Mouse (Mus musculus) adrenal gland (tissue): Measurements from ENCODE around the gene Arhgef11.

Source experiments
- intact Hi-C: fragments of 180-260 bp; cut with DNase I; formaldehyde crosslinking; loops from one replicate; pipeline ENCODE4 v1.15.1; 2025

Gene Arhgef11

GRCm38 (mm10) chr3:87758641-87759040, 141.3 kb downstream of the Arhgef11 start:
- intact Hi-C loops, result no loop called here

- intact Hi-C loops, result no loop called here
Measured at GRCm38 (mm10) chr3:87761408-87762375, 144.3 kb downstream of the Arhgef11 start.

GRCm38 (mm10) chr3:87763202-87763601, 145.8 kb downstream of the Arhgef11 start:
- intact Hi-C loops, result no loop called here

GRCm38 (mm10) chr3:87763683-87764289, 146.4 kb downstream of the Arhgef11 start:
- intact Hi-C loops, result no loop called here

- intact Hi-C loops, result no loop called here
Measured at GRCm38 (mm10) chr3:87764506-87764905, 147.1 kb downstream of the Arhgef11 start.

- intact Hi-C loops, result no loop called here
Measured at GRCm38 (mm10) chr3:87765091-87765490, 147.7 kb downstream of the Arhgef11 start.

GRCm38 (mm10) chr3:87765631-87766283, 148.4 kb downstream of the Arhgef11 start:
- intact Hi-C loops, result no loop called here

- intact Hi-C loops, result no loop called here
Measured at GRCm38 (mm10) chr3:87766284-87766667, 148.9 kb downstream of the Arhgef11 start.

GRCm38 (mm10) chr3:87767764-87768163, 150.4 kb downstream of the Arhgef11 start:
- intact Hi-C loops, result no loop called here

GRCm38 (mm10) chr3:87768431-87768830, 151.1 kb downstream of the Arhgef11 start:
- intact Hi-C loops, result no loop called here

GRCm38 (mm10) chr3:87768844-87769243, 151.5 kb downstream of the Arhgef11 start:
- intact Hi-C loops, result no loop called here

- intact Hi-C loops, result no loop called here
Measured at GRCm38 (mm10) chr3:87769506-87769905, 152.1 kb downstream of the Arhgef11 start.

- intact Hi-C loops, result loop anchor here (2.0 to 5.0 kb wide), 2 partner anchors 47 to 67 kb away; no protein-coding TSS in a partner anchor
Measured at GRCm38 (mm10) chr3:87770280-87770679, 152.9 kb downstream of the Arhgef11 start.

- intact Hi-C loops, result loop anchor here (2.0 to 5.0 kb wide), 2 partner anchors 46 to 66 kb away; no protein-coding TSS in a partner anchor
Measured at GRCm38 (mm10) chr3:87771088-87771487, 153.7 kb downstream of the Arhgef11 start.

- intact Hi-C loops, result no loop called here
Measured at GRCm38 (mm10) chr3:87778283-87778682, 160.9 kb downstream of the Arhgef11 start.

GRCm38 (mm10) chr3:87779086-87779485, 161.7 kb downstream of the Arhgef11 start:
- intact Hi-C loops, result no loop called here

GRCm38 (mm10) chr3:87783282-87784023, 166.1 kb downstream of the Arhgef11 start:
- intact Hi-C loops, result no loop called here

GRCm38 (mm10) chr3:87785156-87785555, 167.8 kb downstream of the Arhgef11 start:
- intact Hi-C loops, result no loop called here

- intact Hi-C loops, result no loop called here
Measured at GRCm38 (mm10) chr3:87785626-87786214, 168.4 kb downstream of the Arhgef11 start.
